Mouse (Mus musculus) kidney, postnatal 0 days (tissue): ENCODE results near the gene H2-T22. TPM values are rescaled to one million over a fixed set of nuclear protein-coding genes. Genes with fewer than 3 reads are reported as not detected.
A peak's percentile ranks its signal among the peaks of the same experiment; 100 is the strongest.
"Not testable (repeated sequence)": the region's sequence is repeated elsewhere in the genome, so short reads cannot be mapped to it uniquely, and the experiment has no call there.

ENCODE experiments used
- ATAC-seq: fragments of 200-750 bp; cut with Nextera tagmentation; replicated peaks from 2 replicates; pipeline ENCODE4 v1.8.0; 2017; ENCODE audit warnings: low read depth, moderate number of reproducible peaks, moderate TSS enrichment, moderate library complexity; ENCODE audit not compliant: low FRiP score
- DNase-seq: peaks from one replicate; pipeline ENCODE4 v3.0.0-alpha.2; 2016; ENCODE audit warnings: low spot score
- H3K27ac ChIP-seq: fragments of 300-500 bp; sonication (generic); 2 replicates; pipeline ENCODE4 v1.5.1; 2014; ENCODE audit warnings: mild to moderate bottlenecking
- H3K27me3 ChIP-seq: fragments of 300-500 bp; sonication (generic); 2 replicates; pipeline ENCODE4 v1.6.1; 2014; ENCODE audit warnings: low read length, mixed read lengths; ENCODE audit not compliant: insufficient read depth
- H3K36me3 ChIP-seq: fragments of 300-500 bp; sonication (generic); 2 replicates; pipeline ENCODE4 v1.6.1; 2014; ENCODE audit warnings: low read length, mixed read lengths; ENCODE audit not compliant: insufficient read depth
- H3K4me1 ChIP-seq: fragments of 300-500 bp; sonication (generic); replicated peaks from 2 replicates; pipeline ENCODE4 v1.6.1; 2014; ENCODE audit warnings: antibody characterized with exemption, low read length, mixed read lengths; ENCODE audit not compliant: insufficient read depth
- H3K4me2 ChIP-seq: fragments of 300-500 bp; sonication (generic); 2 replicates; pipeline ENCODE4 v1.6.1; 2014; ENCODE audit warnings: mild to moderate bottlenecking, low read length, moderate library complexity, mixed read lengths
- H3K4me3 ChIP-seq: fragments of 300-500 bp; sonication (generic); replicated peaks from 2 replicates; pipeline ENCODE4 v1.5.1; 2014; ENCODE audit warnings: low read depth, low read length
- H3K9ac ChIP-seq: fragments of 300-500 bp; sonication (generic); 2 replicates; pipeline ENCODE4 v1.6.1; 2014; ENCODE audit warnings: low read depth, low read length
- H3K9me3 ChIP-seq: fragments of 300-500 bp; sonication (generic); replicated peaks from 2 replicates; pipeline ENCODE4 v1.6.1; 2016; ENCODE audit warnings: low read length, inconsistent platforms, mixed read lengths
- CTCF ChIP-seq: IDR thresholded peaks from 2 replicates; pipeline ENCODE4 v1.5.1; 2016; ENCODE audit warnings: antibody characterized with exemption, low read depth, mild to moderate bottlenecking, moderate library complexity
- WGBS: fragments of 180-500 bp; shearing (Covaris S2); extraction: QIAGEN DNeasy Blood & Tissue Kit; methylation state at CpG from one replicate; pipeline ENCODE4 v1.1.7; 2014; 5-methylcytosine and 5-hydroxymethylcytosine counted together
- polyA plus RNA-seq: library from polyadenylated mRNA; unstranded; fragments of >200 nt; fragmentation: Nextera tagmentation; extraction: Ambion mirVana; gene quantifications from 2 replicates; pipeline ENCODE4 v1.2.1, GENCODE M21; 2015

The H2-T22 gene
- polyA plus RNA-seq, 1 experiment from 2014 or later: 16.4 TPM

DNA sequence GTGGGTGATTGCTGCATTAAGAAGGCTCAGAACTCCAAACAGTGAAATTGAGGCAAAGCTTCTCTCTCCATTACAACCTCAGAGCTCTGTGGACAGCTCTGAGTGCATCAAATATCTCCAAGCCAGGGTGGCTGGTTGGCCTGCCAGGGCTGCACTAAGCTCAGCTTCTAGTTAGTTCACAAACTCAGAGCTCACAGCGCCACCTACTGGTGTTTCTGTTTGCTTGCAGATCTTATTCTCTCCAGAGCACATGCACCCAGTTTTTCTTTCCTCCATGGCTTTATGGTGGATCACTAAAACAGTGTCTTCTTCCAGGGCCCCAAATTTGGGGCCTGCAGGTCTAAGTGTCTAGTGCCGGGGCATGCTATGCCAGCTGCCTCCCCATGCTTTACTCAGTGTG is 18.3 kb upstream of the H2-T22 start:
- Histone ChIP-seq H3K36me3 (no peaks in the 10 kb centered on the region), H3K9me3 (no peaks in the 10 kb centered on the region), H3K27ac (no peak overlapping the region), H3K4me1 (no peaks in the 10 kb centered on the region), H3K4me3 (no peak overlapping the region), H3K9ac (no peak overlapping the region), H3K4me2 (no peak overlapping the region), H3K27me3 (no peaks in the 10 kb centered on the region)
- 38% methylated on average over 2 of the region's 2 CpGs for WGBS
- no peak for ATAC-seq
- peak; percentile 74 for TF ChIP-seq CTCF
- peak; percentile 84 for DNase-seq

DNA sequence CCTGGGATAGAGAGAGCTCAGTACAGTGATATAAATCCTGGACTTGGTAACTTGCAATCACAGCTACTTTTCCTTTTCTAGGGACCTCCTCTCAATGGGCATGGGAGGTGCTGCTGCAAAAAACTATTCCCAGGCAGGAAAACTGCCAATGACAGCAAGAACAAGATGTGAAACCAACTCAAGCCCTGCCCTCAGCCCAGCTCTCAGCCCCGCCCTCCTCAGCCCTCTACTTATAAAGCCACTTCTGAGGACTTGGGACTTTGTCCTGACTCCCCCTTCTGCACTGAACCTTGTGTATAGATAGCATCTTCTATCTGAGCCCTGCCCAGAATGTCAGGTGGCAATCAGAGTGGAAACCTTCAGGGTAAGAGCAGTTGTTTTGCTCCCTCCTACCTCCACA is 15.8 kb upstream of the H2-T22 start, which contains the start of gene Gm11127:
TSS of gene Gm11127 (minus strand) at position 10 of the 400 bp plus-strand sequence.
- not testable (repeated sequence) for H3K4me1 ChIP-seq, H3K9me3 ChIP-seq, H3K4me3 ChIP-seq, H3K36me3 ChIP-seq, H3K4me2 ChIP-seq, H3K9ac ChIP-seq, H3K27me3 ChIP-seq, H3K27ac ChIP-seq, DNase-seq
- ATAC-seq: peak; percentile 36; the same call in 1 of the 2 replicates
- WGBS: 46% methylated on average over 1 of the region's 1 CpGs

- WGBS: 90% methylated on average over 24 of the region's 25 CpGs
- H3K27me3 ChIP-seq, H3K36me3 ChIP-seq, H3K9me3 ChIP-seq, H3K4me1 ChIP-seq, ATAC-seq, H3K4me3 ChIP-seq, DNase-seq, H3K27ac ChIP-seq, H3K9ac ChIP-seq, H3K4me2 ChIP-seq: not testable (repeated sequence)
Measured at GRCm38 (mm10) chr17:36057927-36058326, 15.4 kb upstream of the H2-T22 start.

- no peak for ATAC-seq
- Histone ChIP-seq H3K27ac (no peak overlapping the region), H3K4me2 (peak overlapping the region; percentile 65), H3K4me3 (peak overlapping the region; percentile 39), H3K9ac (no peak overlapping the region), H3K4me1 (0 out of 2 replicates have a peak, but pooled peaks cover 4% of the 10 kb centered on the region), H3K27me3 (no peaks in the 10 kb centered on the region), H3K9me3 (no peaks in the 10 kb centered on the region), H3K36me3 (no peaks in the 10 kb centered on the region)
- TF ChIP-seq CTCF: no peak
- no peak for DNase-seq
- whole genome bisulfite sequencing: 78% methylated on average over 3 of the region's 3 CpGs
Measured at GRCm38 (mm10) chr17:36043286-36043685, 739 bp upstream of the H2-T22 start.

- not testable (repeated sequence) for H3K9me3 ChIP-seq, DNase-seq, H3K27me3 ChIP-seq, H3K36me3 ChIP-seq, H3K4me1 ChIP-seq, H3K27ac ChIP-seq
- H3K4me2 ChIP-seq: peak overlapping the region; percentile 65
- peak; percentile 76 for ATAC-seq
- peak overlapping the region; percentile 51; the same call in 1 of the 2 replicates for H3K9ac ChIP-seq
- peak overlapping the region; percentile 39 for H3K4me3 ChIP-seq
- 1% methylated on average over 13 of the region's 19 CpGs for WGBS
Measured at GRCm38 (mm10) chr17:36042055-36042454, 492 bp downstream of the H2-T22 start.

- DNase-seq, H3K4me3 ChIP-seq, H3K9ac ChIP-seq, ATAC-seq, H3K4me2 ChIP-seq, H3K27ac ChIP-seq, H3K9me3 ChIP-seq, H3K27me3 ChIP-seq, H3K4me1 ChIP-seq, H3K36me3 ChIP-seq: not testable (repeated sequence)
- WGBS: 85% methylated on average over 2 of the region's 2 CpGs
Measured at GRCm38 (mm10) chr17:36040604-36041003, 1.9 kb downstream of the H2-T22 start.

GRCm38 (mm10) chr17:36036126-36036525 is 6.4 kb downstream of the H2-T22 start:
- H3K27ac ChIP-seq, H3K4me3 ChIP-seq, ATAC-seq, H3K9me3 ChIP-seq, H3K4me2 ChIP-seq, DNase-seq, H3K9ac ChIP-seq, H3K4me1 ChIP-seq, H3K36me3 ChIP-seq, H3K27me3 ChIP-seq: not testable (repeated sequence)
- WGBS: 85% methylated on average over 13 of the region's 13 CpGs
- 0 out of 2 replicates have a peak, but pooled peaks have one; percentile 9 for TF ChIP-seq CTCF
